Mouse (Mus musculus): Measurements from ENCODE around the gene Runx1.

GRCm38 (mm10) chr16:92641053-92641452 is 184.9 kb downstream of the Runx1 start:
- no peak for TF ChIP-seq EP300 (IDR thresholded peaks at IDR 0.05; ENCODE audit: insufficient read depth, low read depth, low read length)
- TF ChIP-seq POLR2A (IDR thresholded peaks at IDR 0.05; ENCODE audit: insufficient read depth, low read length), result no peak
